Mouse (Mus musculus) liver, adult (tissue): Measurements from ENCODE around the gene Calml4.

Experiments used
- GATA4 ChIP-seq: IDR thresholded peaks from 2 replicates; pipeline ENCODE4 v1.6.1; 2014; ENCODE audit warnings: mild to moderate bottlenecking, low read length; ENCODE audit not compliant: insufficient replicate concordance

The Calml4 gene

GRCm38 (mm10) chr9:62858266-62859019 is 563 bp downstream of the Calml4 start:
- TF ChIP-seq GATA4, result no peak

- TF ChIP-seq GATA4, result no peak
Measured at GRCm38 (mm10) chr9:62860866-62861265, 3.0 kb downstream of the Calml4 start.

GRCm38 (mm10) chr9:62870728-62871127 is 12.8 kb downstream of the Calml4 start:
- TF ChIP-seq GATA4, result no peak

GRCm38 (mm10) chr9:62876966-62877616 is 19.2 kb downstream of the Calml4 start:
- no peak for TF ChIP-seq GATA4

GRCm38 (mm10) chr9:62877825-62878224 is 19.9 kb downstream of the Calml4 start:
- TF ChIP-seq GATA4, result no peak

- TF ChIP-seq GATA4, result peak; percentile 38; the same call in 1 of the 2 replicates
Measured at GRCm38 (mm10) chr9:62881871-62882270, 24.0 kb downstream of the Calml4 start.

GRCm38 (mm10) chr9:62894486-62894885 is 36.6 kb downstream of the Calml4 start:
- TF ChIP-seq GATA4, result peak; percentile 60; the same call in 1 of the 2 replicates

GRCm38 (mm10) chr9:62901736-62902135 is 43.9 kb downstream of the Calml4 start:
- no peak for TF ChIP-seq GATA4

GRCm38 (mm10) chr9:62903841-62904240 is 46.0 kb downstream of the Calml4 start:
- no peak for TF ChIP-seq GATA4

- TF ChIP-seq GATA4, result no peak
Measured at GRCm38 (mm10) chr9:62905039-62905438, 47.2 kb downstream of the Calml4 start.

GRCm38 (mm10) chr9:62913390-62914069 is 55.6 kb downstream of the Calml4 start:
- no peak for TF ChIP-seq GATA4

GRCm38 (mm10) chr9:62917059-62917458 is 59.2 kb downstream of the Calml4 start:
- TF ChIP-seq GATA4, result no peak

GRCm38 (mm10) chr9:62920877-62921276 is 63.0 kb downstream of the Calml4 start:
- no peak for TF ChIP-seq GATA4

- no peak for TF ChIP-seq GATA4
Measured at GRCm38 (mm10) chr9:62924886-62925610, 67.2 kb downstream of the Calml4 start.
